Mouse (Mus musculus) heart, adult 8-10 months (tissue): ENCODE data around the gene Dcaf6. TPM values are rescaled to one million over a fixed set of nuclear protein-coding genes. Genes with fewer than 3 reads are reported as not detected.

Experiments
- total RNA-seq, 4 experiments: library from RNA; stranded (reverse); gene quantifications; 2 replicates each; pipeline ENCODE4 v1.2.4; 2022

The Dcaf6 gene
- total RNA-seq, 4 experiments from 2014 or later = 103 to 113 (median 109) TPM

Other genes with a start within 250 kb of the Dcaf6 start
- 10 to 100 TPM; 30.0 to 36.4 (median 34.8) TPM for gene Tiprl, start 223.5 kb downstream of the Dcaf6 start, total RNA-seq
- gene Gpr161, start 164.7 kb downstream of the Dcaf6 start, total RNA-seq = 1 to 10 TPM; 1.0 to 1.8 (median 1.2) TPM
- 100 to 1,000 TPM; 565 to 633 (median 602) TPM for gene Mpc2, start 162 bp upstream of the Dcaf6 start, total RNA-seq
- gene Adcy10, start 24.7 kb upstream of the Dcaf6 start, total RNA-seq = not detected
- 10 to 100 TPM; 12.3 to 13.6 (median 12.4) TPM for gene Mpzl1, start 174.1 kb upstream of the Dcaf6 start, total RNA-seq
- 10 to 100 TPM; 64.0 to 99.3 (median 73.2) TPM for gene Rcsd1, start 249.3 kb upstream of the Dcaf6 start, total RNA-seq